Mouse (Mus musculus): ENCODE data around the gene Fam206a.

The Fam206a gene

GRCm38 (mm10) chr4:56844911-56845310, 42.8 kb downstream of the Fam206a start:
- no peak for DNase-seq

GRCm38 (mm10) chr4:56845896-56846533, 43.9 kb downstream of the Fam206a start:
- DNase-seq: no peak

- no peak for DNase-seq
Measured at GRCm38 (mm10) chr4:56847400-56847799, 45.3 kb downstream of the Fam206a start.

- no peak for DNase-seq
Measured at GRCm38 (mm10) chr4:56848044-56848443, 45.9 kb downstream of the Fam206a start.

- DNase-seq: no peak
Measured at GRCm38 (mm10) chr4:56850724-56851123, 48.6 kb downstream of the Fam206a start.

- DNase-seq: no peak
Measured at GRCm38 (mm10) chr4:56855935-56856334, 53.8 kb downstream of the Fam206a start.

- DNase-seq: no peak
Measured at GRCm38 (mm10) chr4:56856371-56856949, 54.3 kb downstream of the Fam206a start.

GRCm38 (mm10) chr4:56858733-56859132, 56.6 kb downstream of the Fam206a start:
- DNase-seq: no peak
